Mouse (Mus musculus) thymus, postnatal 14 days (tissue): ENCODE data around the gene Mccc1.

Experiments used
- DNase-seq: peaks from one replicate; pipeline ENCODE4 v3.0.0; 2021

The Mccc1 gene

DNA sequence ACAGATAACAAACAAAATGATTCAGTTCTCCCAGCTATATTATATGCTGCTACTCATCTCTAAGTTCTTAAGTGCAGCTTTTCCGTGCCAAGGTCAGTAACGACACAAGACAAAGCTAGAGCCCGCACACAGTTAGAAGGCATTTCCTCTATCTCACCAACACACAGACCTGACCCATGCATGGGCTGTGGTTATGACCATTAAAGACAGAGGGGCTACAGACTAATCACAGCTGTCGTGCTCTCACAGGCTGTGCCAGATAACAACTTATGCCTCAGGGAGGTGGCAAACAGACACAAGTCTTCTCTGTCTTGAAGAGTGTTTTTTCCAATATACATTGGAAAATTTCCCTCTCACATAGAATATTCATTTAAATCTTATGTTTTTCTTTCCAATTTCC lies 35.5 kb downstream of the Mccc1 start:
- DNase-seq: no peak

DNA sequence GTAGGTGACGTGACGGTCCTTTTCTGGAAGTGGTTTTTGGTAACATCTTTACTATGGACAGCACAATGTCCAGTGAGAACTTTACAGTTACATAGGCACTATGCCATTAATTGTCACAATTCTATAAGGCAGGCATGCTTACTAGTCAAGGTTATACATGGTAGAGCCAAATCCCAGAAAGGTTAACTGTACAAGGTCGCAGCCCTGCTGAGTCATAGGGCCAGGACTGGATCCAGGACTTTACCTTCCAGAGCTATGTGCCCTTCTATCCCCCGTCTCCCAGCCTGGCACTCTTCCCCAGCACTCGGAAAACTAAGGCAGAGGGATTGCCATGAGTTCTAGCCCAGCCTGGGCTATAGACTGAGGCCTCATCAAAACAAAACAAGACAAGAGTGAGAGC lies 36.6 kb downstream of the Mccc1 start:
- DNase-seq: no peak

DNA sequence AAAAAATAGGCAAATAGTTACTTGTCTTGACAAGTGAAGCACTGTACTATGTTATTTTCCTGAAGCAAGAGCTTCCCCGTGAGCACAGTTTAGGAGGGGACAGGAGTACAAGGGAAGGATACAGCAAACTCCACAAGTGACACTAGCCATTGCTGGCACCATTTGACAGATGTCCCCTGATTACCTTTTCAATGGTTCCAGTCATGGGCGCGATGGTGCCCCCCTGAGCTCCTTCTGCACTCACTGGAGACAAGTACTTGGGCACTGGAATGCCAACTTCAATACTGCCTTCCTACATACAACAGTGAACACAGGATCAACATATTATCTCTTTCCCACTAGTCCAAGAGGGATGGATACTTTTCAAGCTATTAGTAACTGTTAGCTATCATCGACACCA lies 37.1 kb downstream of the Mccc1 start:
- no peak for DNase-seq

DNA sequence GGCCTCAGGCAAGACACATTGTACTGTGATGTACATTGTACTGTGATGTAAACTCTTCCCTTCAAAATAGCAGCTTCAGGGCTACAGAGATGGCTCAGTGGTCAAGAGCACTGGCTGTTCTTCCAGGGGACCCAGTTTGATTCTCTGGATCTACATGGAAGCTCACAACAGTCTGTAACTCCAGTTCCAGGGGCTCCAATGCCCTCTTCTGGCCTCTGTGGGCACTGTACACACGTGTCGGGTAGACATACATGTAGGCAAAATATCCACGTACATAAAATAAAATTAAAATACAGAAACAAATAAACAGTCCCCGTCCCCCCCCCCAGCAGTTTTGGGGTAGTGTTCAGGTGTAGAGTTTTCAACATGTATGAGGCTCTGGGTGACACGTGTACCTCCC lies 37.5 kb downstream of the Mccc1 start:
- no peak for DNase-seq

DNA sequence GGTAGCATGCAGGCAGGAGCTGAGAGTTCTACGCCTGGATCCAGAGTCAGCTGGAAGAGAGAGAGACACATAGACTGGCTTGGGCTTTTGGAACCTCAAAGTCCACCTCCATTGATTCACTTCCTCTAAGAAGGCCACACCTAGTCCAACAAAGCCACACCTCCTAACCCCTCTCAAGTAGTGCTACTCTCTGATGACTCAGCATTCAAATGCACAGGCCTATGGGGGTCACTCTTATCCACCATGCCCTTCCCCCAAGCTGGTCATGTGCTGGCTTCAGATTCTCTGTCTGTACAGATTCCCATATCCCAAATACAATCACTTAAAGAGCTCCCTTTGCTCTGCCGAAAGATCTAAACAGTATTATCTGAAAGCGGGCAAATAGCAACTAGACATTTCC lies 43.2 kb downstream of the Mccc1 start:
- DNase-seq: no peak

DNA sequence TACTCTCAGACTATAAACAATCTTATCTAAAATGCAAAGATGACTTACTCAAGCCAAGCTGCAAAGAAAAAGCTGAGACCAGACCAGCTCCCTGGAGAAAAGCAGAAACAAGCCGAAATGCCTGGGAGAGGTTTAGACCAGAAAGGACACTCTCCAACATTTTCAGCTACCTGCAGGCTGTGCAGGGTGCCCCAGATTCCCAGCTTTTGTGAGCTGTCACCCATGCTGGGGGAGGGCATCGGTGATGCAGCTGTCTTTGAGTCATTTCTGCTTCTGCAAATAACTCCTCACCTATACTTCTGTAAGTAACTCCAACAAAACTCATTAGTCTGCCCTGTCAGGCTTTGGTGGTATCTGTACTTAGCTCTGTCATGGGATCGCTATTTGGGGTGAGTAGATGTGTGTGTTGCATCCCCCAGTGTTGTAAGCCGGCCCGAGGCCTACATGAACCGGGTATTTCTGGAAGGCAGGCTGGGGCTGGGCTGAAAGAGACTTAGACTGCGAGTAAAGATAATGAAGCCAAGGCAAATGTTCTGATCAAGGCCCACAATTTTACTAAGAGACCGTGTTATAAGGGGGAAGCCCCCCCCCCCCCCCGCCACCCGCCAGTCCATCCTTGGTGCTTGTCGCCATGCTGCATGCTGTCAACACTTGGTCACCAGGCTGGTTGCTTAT lies 45.4 kb downstream of the Mccc1 start:
- no peak for DNase-seq

DNA sequence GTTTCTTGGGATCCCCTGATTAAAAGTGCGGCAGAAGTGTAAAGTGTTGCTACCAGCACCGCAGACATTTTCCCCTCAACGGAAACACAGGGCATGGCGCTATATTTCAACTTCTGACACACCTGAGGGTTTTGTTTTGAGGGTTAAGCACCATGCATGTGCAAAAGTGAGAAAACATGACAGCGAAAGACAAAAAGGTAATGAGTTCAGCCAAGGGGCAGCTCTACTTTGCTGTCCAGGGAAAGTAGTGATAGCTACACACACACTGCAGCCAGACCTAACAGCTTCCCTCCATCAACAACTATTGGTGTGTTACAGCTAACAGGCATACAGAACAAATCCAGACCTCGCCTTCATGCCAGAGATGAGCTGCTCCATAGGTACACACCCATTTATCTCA lies 46.7 kb downstream of the Mccc1 start:
- no peak for DNase-seq

DNA sequence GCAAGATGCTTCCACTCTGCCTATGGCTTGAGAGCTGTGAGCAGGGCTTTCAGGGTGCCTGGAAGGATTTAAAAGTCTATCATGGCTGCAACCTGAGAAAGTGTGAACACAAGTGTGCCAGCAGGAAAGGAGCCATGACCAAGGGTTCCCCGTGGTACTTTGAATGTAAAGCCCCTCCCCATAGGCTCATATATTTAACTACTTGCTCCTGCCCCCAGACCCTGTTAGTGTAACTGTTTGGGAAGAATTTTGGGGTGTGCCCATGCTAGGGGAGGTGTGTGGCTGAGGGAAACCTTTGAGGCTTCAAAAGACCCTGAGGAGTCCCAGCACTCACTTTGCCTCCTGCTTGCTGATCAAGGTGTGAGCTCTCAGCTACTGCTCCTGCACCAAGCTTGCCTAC lies 47.3 kb downstream of the Mccc1 start:
- DNase-seq: no peak

DNA sequence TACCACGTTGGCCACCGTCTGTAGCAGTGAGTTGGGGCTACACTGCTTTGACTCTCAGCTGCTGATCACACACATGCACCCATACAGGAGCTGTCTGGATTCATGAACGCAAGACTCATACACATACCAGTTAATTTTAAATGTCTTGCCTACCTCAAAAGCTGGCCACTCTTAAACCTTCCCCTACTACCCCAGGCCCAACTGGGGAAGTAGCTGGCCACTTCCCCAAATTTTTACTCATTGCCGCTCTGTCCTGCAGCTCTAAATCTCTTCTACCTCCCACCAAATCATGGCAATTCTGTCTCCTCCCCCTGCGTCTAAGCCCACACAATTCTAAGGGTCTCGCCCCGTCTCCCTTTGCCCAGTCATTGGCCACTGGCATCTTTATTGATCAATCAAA lies 52.3 kb downstream of the Mccc1 start:
- DNase-seq: no peak

DNA sequence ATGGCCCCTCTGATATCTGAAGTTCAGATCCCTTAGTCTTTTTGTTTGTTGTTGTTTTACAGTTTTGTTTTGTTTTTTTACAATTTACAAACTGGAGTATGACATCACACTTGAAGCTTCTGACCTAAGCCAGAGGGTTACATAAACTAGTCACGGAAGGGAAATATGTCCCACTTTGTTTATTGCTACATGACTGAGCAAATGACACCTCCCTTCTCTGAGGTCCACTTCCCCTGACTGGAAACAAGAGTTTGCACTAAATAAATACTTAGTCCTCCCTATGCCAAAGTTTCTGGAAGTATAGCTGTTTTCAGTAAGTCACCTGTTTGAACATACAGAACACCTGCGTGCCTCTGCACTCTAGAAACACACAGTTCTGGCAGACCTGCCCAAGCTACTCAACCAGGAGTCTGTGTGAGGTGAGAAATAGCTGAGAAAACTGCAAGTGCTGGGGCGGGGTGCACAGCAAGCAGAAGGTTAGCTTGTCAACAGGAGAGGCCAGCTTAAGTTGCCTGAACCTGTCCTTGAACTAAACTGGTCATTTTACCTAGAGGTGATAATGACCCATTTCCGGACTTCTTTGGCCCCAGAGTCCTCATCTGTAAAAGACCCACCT lies 59.9 kb downstream of the Mccc1 start:
- DNase-seq: no peak

DNA sequence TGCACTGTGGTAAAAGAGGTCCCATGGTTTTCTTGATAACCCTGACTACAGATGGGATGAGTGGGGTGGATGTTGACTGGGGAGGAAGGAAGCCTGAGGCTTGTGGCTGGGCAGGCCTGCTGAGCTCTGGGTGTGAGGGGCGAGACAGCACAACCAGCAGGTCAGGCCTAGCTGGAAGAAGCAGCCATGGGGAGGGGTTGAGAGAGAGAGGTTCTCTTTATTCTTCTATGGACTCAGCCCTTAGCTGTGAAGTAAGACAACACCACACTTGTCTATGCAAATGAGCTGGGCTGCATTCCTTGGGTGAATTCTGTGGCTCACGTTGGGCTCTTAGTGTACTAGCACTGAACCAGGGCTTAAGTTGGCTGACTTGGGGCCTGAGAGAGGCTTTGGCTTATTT lies 60.4 kb downstream of the Mccc1 start:
- DNase-seq: no peak

DNA sequence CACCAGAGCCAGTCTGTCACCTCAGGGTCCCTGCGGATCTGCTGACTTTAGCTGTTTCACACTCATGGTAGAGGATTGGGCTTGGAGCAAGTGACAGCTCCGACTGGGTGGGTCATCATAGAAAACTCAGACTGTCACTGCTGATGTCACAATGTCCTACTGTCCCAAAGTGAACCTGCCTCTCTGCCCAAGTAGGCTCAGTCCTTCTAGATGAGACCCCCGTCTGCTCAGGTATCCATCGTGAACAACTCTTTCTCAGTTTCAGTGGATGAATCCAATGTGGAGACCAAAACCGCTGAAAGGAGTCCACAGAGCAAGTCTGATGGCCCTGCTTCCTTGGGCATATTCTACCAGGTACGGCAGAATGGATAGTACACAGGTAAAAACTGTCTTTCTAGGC lies 63.1 kb downstream of the Mccc1 start, which contains the start of gene Dcun1d1:
Gene Dcun1d1 (minus strand): TSS at position 101 of the 400 bp plus-strand sequence.
- DNase-seq: no peak

DNA sequence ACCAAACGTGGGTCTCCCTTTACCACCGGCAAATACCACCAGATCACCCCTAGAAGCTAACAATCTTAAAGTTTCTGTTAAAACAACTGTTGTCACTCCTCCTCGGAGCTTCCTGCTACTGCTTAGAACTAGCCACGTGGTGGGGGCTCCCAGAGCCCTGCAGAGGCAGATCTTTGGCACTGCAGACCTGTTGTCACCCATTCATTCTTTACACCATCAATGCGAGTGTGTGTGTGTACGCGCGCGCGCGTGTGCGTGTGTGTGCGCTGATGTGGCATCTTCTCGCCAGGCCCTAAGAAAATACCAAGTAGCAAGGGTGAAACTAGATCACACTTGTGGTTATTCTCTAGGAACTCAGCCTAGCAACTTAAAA lies 67.1 kb downstream of the Mccc1 start:
- peak; percentile 62 for DNase-seq

DNA sequence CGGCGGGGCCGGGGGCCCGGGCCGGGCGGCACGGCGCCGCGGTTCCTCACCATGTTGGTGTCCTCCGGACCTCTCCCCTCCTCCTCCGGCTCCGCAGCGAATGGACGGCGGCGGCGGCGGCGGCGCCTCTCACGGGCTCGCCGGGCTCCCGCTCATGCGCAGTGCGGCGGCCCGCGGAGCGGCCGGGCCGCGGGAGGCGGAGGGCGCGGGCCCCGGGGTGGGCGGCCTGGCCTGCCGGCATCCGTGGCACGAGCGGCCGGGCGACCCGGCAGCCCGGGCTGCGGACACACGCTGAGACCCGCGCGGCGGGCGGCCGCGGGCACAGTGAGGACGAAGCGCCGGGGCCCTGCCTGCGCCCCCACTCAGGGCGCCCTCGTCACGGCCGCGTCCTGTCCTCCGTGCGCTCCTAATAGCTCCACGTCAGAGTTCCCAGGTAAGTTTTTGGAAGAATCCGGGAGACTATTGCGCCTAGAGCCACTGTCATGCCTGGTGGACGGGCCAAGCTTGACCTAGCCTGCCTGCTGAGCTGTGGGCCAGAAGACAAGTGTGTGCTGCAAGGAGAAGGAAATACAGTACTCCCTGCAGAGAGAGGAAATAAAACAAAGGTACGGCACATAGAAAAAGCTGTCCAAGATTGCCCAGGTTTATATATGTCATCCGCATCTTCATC lies 67.6 kb downstream of the Mccc1 start:
- peak; percentile 85 for DNase-seq

DNA sequence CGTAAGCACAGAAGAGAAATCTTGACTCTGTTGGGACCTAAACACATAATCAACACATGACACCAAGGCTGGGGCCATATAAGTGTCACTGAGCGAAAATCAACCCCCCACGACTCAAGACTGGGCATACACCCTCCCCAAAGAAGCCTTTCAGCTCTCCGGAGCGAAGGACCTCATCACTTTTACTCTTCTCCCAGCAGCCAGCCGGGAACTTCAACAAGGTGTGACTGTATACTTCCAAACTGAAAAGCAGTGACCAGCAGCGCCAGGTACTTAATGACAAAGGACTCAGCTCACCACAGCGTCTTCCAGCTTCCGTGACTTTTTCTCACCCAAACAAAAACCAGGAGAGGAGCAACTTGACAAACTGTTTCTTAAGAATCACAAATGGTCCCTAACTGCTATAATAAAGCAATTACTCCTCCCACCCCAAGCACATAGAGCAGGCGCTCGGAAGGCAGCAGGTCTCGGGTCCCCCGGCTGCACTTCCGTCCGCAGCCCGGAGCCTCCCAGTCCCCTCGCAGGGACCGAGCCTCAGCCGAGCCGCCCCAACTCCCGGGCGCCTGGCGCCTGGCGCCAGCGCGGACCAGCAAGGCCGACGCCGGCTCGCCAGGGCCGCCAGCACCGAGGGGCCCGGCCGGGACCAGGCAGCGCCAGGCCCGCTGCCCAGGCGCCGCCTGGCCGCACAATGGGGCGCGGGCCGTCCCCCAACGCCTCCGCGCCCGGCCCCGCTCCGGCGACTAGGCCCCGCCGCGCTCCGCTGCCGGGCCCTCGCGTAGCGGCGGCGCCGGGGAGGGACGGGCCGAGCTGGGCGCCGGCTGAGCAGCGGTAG lies 68.4 kb downstream of the Mccc1 start:
- DNase-seq: peak; percentile 73

DNA sequence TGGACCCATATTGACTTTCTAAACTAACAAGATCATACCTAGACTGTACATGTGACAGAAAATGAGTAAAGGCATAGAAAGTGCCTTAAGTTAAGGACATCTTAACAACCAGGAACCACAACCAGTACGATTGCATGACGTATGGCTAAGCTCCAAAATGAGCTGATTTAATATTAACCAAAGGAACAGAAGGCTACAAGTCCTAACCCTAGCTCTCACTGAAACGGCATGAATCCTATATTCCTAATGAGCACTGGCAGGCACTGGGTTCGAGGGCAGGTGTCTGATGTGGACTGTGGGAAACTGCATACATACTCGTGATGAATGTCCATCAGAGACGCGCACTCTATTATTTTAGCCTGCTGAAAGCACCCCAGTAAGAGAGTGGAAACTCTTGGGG lies 69.1 kb downstream of the Mccc1 start:
- DNase-seq: no peak

DNA sequence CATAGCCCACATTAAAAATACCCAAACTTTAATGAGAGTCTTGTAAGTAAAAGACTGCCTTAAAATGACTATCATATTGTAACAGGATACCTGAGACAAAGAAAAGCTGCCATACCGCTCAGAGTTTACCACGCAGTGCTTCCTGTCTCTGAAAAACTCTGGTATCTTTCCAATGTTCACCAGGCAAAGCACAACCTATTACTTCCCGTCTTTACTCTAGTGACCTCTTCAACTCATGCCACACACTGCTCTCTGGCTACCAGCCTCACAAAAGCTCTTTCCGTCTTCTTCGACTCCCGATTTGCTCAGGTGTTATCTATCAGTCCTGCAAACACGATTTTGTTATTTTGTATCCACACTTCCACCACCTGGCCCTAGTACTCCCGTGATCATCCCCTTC lies 70.6 kb downstream of the Mccc1 start:
- no peak for DNase-seq

DNA sequence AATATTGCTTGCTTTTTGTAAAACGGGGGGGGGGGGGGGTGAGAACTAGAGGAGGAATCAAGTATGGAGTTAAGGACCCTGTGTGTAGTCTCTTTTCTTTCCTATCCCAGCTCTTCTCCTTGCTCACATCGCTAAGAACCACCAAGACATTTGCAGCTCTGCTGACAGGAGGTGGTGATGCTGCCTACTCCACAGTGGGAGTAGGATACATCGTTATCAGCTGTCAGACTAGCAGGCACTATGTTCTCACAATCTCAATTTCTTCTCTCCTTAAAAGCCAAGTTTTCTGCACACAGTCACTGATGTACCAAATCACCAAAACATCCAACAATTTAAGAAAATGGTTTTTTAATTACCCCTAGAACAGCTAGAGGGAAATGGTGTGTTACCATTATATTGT lies 71.1 kb downstream of the Mccc1 start:
- DNase-seq: no peak

DNA sequence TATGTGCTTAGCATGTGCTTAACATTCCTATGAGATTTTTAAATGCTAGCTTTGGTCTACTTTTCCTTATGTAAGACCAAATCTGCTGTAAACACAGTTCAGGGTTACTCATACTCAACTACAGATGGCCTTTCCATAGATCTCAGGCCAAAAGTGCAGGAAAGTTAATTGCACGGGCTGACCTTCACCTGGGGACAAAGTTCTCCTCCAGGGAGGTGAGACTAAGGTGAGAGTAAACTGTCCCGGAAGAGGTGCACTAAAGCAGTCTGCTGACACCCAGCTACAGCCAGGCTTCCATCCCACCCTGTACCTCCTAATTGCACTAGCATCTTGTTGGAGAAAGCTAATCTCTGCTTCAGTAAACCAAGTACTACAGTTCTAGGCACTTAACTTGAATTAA lies 74.6 kb downstream of the Mccc1 start:
- no peak for DNase-seq

DNA sequence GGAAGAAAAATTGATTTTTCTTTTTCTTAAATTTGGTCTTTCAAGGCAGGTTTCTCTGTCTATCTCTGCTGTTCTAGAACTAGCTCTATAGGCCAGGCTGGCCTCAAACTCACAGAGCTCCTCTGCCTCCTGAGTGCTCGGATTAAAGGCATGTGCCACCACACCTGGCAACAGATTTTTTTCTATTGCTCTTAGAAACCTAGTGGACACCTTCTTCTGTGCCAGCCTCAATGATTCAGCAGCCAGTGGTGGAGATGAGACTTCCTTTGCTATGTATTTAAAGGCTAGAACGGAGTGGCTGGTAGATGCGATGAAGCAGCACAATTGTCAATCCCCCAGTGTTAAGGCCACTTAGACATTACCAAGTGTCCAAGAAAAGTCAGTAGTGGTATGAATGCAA lies 76.5 kb downstream of the Mccc1 start:
- DNase-seq: no peak

DNA sequence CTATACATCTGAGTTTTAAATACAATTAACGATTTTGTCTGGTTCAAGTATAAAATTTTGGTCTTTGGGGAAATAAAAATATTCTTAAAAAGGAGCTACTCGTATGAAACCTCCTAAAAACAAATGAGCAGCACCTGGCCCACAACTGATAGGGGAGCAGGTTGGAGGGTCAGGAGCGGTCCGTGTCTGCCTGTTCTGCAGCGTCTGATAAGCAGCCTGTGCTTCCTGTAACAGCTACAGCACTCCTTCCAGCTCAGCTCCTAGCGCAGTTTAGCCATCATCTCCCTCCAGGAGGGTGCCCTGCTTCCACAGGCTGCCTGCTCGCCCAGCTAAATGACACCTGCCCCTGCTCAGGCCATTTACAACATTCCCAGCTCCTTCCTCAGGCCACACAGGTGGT lies 77.0 kb downstream of the Mccc1 start:
- no peak for DNase-seq

DNA sequence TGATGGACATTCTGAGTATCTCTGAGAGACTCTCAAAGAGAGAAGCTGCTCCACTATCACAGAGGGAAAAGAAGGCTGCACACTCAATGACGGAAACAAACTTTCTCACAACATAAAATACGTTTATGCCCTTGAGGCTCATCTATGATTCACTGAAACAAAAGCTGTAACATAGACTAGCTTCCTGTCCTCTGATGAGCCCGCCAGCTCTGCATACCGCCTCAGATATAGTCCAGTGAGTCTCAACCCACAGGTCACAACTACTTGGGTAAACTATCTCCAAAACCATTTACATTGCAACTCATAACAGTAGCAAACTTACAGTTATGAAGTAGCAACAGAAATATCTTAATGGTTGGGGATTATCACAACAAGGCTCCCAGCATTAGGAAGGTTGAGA lies 78.0 kb downstream of the Mccc1 start:
- no peak for DNase-seq

DNA sequence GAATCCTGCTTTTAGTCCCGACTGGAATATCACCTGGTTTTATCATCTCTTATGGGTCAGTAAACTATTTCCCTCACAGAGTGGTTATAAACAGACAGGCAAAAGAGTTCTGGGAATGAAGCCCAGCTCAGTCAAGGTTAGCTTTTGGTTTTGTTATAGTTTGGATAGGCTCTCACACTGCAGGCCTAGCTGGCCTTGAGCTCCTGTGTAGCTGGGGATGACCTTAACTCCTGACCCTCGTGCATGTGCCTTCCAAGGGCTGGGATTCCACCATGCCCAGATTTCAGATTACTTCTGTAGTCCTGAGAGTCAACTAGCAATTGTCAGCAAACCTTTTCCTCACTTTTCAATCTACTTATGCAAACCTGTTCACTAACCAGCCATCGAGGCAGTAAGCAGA lies 82.2 kb downstream of the Mccc1 start:
- no peak for DNase-seq
